Mouse (Mus musculus): ENCODE results near the gene Gga1.
A peak's percentile ranks its signal among the peaks of the same experiment; 100 is the strongest.

The Gga1 gene

DNA sequence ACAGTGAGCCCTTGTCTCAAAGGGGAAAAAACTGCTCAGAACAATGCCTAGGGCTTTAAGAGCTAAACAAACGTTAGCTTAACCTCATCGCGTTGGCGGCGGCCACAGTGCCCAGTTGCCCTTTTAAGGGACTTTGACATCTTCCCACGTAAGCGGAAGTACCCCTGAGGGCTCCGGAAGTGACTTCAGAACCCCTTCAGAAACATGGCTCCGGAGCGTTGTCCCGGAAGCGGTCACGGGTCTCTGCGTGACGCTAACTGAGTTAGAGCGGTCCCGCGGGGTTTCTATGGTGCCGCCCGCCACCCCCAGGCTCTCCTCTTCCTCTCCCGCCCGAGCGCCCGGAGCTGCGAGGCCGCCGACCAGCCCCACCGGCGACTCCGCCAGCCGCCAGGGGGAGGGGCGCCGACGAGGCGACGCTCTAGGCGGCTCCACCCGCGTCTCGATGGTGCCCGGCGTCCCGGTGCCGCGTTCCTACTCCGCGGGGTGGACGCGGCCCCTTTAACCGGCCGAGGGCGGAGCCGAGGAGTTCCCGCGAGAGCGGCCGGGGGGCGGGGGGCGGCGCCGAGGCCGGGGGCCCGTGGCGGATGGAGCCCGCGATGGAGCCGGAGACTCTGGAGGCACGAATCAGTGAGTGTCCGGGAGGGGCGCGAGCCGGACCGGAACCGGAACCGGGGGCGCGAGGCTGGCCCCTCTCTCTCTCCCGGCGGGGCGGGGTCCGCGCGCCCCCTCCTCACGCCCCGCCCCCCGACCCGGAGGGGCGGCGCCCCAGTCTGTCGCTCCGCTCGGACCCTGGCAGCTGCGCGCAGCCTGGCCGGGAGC lies at the start of gene Gga1:
TSS of gene Gga1 (plus strand) at position 200 of the 819 bp plus-strand sequence.
- peak; percentile 93 for DNase-seq (ENCODE audit: extremely low read depth, low read depth)

DNA sequence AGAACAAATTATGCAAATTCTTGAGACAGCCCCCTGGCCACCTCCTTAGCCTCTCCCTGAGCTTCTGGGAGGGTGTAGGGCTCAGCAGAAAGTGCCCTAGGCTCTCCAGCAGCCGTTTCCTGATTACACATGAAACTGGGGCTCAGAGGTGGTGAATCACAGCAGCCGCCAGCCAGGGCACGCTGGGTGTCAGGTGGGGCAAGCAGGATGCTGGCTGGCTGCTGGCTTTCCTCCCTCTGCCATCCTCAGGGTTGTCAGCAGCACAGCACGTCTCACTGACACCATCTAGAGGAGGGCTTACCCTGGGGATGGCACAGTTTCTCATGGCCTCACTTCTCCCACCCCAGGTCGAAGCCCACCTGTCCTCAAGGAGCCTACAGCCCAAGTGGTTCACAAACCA lies 48.7 kb upstream of the Gga1 start:
- no peak for DNase-seq (ENCODE audit: extremely low read depth, low read depth)

GRCm38 (mm10) chr15:78829636-78830035 lies 47.4 kb upstream of the Gga1 start:
- no peak for DNase-seq (ENCODE audit: extremely low read depth, low read depth)

GRCm38 (mm10) chr15:78830742-78831719 lies 46.0 kb upstream of the Gga1 start:
- no peak for DNase-seq (ENCODE audit: extremely low read depth, low read depth)

DNA sequence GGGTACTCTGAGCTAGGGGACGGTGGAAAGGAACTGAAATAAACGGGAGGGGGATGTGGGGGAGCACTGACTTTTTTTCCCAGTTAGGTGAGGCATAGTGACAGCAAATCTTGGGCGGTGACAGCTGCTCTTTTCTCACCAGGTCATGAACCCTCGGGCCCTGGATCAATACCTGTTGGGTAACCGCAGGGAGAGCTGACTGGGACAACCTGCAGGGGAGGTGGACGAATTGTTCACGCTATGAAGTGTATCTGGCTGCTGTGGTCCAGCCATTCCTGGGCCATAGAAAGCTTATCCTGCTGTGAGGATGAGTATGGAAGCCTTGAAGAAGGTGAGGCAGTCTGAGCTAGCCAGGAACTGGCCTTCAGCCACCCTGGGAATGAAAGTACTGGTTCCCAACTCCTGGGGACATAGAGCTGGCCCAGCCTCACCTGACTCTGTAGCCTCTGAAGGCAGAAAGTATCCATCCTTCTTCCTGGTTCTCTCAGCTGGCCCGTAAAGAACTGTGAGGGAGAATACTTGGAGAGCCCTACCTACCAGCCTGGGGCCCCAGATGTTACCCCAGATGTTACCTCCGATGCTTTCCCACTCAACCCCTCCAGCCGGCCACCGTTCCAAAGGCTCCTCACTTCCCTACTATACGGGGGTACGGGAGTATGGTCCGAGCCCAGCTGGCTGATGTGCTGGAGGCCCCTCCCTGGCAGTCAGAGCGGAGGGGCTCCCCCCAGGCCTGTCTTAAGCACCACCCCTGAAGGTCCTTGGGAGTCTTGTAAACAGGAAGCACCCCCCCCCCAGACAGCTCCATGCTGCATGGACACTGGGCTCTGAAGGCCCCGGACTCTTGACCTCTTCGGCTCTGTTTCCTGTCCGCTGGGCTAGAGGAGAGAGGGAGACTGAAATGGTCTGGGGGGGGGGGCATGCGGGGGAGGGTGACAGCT lies 45.0 kb upstream of the Gga1 start:
- no peak for DNase-seq (ENCODE audit: extremely low read depth, low read depth)

DNA sequence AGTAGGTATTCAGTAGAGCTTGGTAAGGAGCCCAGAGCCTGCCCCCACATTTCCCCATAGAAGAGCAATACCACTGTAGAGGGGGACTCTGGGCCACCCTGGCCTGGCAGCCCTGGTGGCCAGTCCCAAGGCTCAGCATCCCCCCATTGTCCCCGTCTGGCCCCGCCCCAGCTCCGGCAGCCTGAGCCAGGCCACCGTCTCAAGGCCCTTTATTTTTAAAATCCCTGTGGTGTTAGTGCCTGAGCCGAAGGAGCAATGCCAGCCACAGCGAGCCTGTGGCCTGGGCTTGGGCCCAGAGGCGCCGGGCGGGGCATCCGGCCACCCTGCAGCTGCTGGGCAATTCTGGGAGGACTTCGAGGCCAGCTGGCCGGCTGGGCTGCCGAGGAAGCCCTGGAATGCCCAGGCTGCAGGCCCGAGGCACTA lies 44.3 kb upstream of the Gga1 start:
- DNase-seq (ENCODE audit: extremely low read depth, low read depth) = no peak

DNA sequence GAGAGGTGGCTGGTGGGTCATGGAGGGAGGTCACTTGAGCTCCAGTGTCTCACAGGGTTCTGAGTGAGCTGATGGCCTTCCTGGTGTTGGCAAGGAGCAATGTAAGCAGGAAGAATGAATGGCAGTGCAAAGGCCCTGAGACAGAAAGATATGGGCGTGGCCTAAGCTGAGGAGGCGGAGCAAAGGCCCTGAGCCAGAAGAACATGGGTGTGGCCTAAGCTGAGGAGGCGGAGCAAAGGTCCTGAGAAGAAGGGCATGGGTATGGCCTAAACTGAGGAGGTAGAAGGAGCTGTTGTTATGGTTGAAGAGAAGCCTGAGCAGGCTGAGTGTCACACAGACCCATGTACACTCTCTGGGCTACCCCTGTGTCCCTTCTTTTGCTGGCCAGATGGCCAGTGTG lies 43.4 kb upstream of the Gga1 start:
- no peak for DNase-seq (ENCODE audit: extremely low read depth, low read depth)

GRCm38 (mm10) chr15:78834233-78835005 lies 42.6 kb upstream of the Gga1 start:
- no peak for DNase-seq (ENCODE audit: extremely low read depth, low read depth)

DNA sequence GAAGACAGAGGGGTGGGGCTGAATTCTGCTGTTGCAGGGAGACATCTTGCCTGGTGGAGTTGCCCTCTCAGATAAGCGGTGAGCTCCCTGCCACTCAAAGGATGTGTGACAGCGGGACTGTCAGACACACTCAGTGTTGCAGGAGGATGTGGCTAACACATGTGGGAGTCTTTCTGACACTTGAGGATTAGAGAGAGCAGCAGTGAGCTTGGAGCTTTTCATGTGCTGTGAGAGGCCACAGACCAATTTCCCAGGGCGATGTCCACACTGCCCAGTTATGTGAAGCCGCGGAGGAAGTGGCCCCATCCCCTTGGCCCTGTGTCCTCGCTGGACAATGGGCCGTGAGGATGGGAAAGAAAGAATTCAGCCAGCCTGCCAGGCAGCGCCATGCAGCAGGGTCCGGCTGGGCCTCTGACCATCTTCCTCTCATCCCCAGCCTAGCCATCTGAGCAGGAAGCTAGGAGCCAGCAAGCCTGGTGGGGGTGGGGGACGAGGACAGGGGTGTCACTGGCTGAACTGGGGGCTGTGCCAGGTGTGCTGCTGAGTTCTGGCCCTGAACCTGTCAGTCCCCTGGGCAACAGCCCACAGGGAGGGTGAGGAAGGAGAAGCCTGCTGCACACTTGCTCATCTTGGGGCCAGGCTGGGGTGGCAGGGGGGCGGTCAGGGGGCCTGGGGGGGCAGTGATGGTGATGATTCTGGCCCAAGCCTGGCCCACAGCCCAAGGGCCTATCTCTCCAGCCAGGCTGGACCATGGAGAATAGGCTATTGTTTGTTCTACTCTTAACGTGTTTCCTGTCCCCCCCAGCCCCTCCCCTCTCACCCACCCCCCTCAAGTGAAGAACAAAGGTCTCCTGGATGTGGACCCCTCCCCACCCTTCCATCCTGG lies 41.5 kb upstream of the Gga1 start:
- DNase-seq (ENCODE audit: extremely low read depth, low read depth) = peak; percentile 76

DNA sequence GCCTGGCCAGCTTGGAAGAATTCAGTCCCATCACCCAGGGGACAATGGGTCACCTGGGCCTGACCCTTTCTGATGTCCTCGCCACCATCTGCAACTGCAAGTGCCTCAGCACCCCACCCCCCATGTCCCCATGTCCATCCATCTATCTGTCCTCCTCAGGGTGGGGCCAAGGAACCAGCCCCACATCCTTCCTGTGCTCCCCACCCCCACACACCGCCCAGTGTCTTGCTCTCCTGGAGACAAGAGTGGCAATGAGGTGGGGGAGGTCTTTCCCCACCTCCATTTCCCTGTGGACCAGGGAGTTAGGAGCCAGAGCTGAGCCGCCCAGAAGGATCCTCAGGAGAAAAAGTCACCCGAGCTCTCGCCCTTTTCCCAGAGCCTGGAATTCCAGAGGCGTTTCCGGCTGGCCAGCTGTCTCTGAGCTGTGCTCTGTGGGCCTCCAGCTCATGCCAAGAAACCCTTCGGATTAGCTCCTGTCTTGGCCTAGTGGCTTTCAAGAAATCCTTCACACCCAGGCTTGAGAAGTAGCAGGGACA lies 40.8 kb upstream of the Gga1 start:
- DNase-seq (ENCODE audit: extremely low read depth, low read depth) = no peak

- no peak for DNase-seq (ENCODE audit: extremely low read depth, low read depth)
Observed at GRCm38 (mm10) chr15:78839744-78840143, 37.2 kb upstream of the Gga1 start.

- no peak for DNase-seq (ENCODE audit: extremely low read depth, low read depth)
Observed at GRCm38 (mm10) chr15:78840241-78840640, 36.7 kb upstream of the Gga1 start.

- DNase-seq (ENCODE audit: extremely low read depth, low read depth) = no peak
Observed at GRCm38 (mm10) chr15:78840751-78841150, 36.2 kb upstream of the Gga1 start.

- no peak for DNase-seq (ENCODE audit: extremely low read depth, low read depth)
Observed at GRCm38 (mm10) chr15:78841161-78841790, 35.7 kb upstream of the Gga1 start.

DNA sequence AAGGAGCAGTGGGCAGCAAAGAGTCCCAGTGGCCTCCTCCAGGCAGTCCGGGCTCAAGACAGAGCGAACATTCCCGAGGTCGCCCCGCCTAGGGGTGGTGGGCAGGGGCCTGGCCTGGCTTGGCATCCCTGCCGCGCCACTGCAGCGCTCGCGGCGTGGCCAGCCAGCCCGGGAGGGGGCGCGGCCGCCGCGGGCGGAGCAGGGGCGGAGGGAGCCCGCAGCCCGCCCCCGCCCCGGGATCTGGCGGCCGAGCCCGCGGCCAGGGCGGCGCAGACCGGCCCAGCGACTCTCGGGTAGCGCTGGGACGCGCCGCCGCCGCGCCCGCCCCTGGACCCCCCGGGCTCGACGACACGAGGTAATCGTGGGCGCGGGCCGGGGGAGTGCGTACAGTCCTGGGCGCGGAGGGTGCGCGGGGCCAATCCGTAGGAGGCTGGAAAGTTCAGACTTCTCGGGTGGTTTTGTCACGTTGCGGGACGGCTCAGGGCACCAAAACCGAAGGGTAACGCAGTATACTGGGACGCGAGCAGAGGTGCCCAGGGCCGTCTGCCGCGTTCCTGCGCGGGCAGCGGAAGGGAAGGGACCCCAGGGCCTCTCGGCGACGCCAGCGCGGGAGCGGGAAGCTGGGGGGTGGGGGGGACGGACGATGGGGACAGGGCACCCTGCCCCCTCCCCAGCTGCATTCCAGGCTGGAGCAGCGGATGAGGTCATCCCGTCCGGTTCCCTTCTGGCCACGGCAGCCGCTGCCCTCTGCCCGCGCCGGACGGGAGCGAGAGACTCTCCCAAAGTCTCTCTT lies 34.4 kb upstream of the Gga1 start, which contains the start of gene Cdc42ep1:
TSS of gene Cdc42ep1 (plus strand) at position 254 of the 793 bp plus-strand sequence.
- no peak for DNase-seq (ENCODE audit: extremely low read depth, low read depth)

DNA sequence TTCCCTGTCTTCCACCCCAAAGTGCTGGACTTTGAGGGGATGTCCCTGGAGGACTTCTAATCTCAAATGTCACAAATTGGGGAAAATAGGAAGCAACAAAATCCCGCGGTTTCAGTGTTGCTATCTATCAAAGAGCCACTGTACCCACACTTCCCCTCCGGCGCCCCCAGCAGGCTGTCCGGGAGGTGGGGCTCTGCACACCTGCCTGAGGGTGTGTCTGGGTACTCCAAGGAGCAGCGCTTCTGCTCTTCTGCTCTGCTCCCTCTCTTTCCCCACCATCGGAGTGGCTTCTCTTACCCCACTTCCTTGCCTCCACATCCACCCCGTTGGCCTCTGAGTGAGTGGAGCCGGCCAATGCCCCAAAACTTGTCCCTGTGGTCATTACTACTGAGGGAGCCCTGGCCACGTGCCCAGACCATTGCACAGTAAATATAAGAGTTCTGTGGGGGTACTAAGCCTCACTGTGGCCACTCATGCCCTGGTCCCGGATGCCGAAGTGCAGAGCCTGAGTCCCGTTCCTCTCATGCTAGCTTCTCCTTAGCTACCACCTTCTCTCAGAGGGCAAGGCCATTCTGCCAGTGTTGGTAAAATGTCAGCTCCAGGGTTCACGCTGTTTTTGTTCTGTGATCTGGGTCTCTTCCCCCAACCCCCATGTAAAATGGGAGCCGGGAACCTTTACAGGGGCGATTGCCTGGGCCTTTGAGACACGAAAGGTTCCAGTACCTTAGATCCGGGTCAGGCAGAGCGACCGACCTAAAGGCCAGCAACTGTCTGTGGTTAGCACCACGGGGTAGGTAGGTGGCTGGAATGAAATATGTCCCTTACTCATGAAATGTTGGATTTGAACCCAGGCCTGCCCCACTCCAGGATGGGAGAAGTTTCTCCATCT lies 33.2 kb upstream of the Gga1 start:
- DNase-seq (ENCODE audit: extremely low read depth, low read depth) = peak; percentile 66

DNA sequence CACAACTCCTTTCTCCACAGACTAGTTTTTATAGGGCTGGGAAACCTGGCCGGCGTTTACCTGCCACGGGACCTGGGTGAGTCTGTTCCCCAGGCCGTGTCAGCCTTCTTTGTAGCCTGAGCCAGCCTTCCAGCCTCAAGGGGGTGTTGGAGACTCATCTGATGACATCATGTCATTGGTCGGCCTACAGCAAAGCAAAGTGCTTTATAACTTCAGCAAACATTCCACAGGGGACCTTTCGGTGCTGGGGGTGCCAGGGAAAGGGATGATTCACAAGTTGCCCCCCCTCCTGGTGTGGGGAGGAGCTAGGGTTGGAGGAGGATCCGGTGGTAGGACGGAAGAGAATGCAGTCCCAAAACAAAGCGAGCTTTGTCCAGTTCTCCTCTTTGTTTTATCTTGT lies 32.2 kb upstream of the Gga1 start:
- DNase-seq (ENCODE audit: extremely low read depth, low read depth) = no peak
